Mouse (Mus musculus): ENCODE results near the gene Slc15a2. TPM values are rescaled to one million over a fixed set of nuclear protein-coding genes. Genes with fewer than 3 reads are reported as not detected.

Slc15a2 gene
- polyA plus RNA-seq, 1 experiment from 2014 or later: 3.7 TPM

- no peaks in the 10 kb centered on the region for H3K4me1 ChIP-seq (replicated peaks; ENCODE audit: control insufficient read depth, insufficient read depth, low read length)
- no peak overlapping the region for H3K4me3 ChIP-seq (ENCODE audit: low read depth, low read length)
- H3K27me3 ChIP-seq (ENCODE audit: control insufficient read depth, insufficient read depth, low read length): no peaks in the 10 kb centered on the region
- no peak overlapping the region for H3K9ac ChIP-seq (ENCODE audit: low read depth, low read length)
- ATAC-seq (ENCODE audit: low FRiP score) (no peak), DNase-seq (ENCODE audit: low spot score) (peak; percentile 2)
- no peaks in the 10 kb centered on the region for H3K36me3 ChIP-seq (ENCODE audit: control insufficient read depth, insufficient read depth, low read length)
- no peak overlapping the region for H3K27ac ChIP-seq (ENCODE audit: low read depth, low read length)
- no peaks in the 10 kb centered on the region for H3K9me3 ChIP-seq (ENCODE audit: control insufficient read depth, low read length)
- no peak overlapping the region for H3K4me2 ChIP-seq (replicated peaks; ENCODE audit: low read depth, low read length)
- 75% methylated on average over 6 of the region's 6 CpGs for WGBS
Observed at GRCm38 (mm10) chr16:36775658-36776057, 9.1 kb downstream of the Slc15a2 start.

- no peaks in the 10 kb centered on the region for H3K9me3 ChIP-seq (ENCODE audit: control insufficient read depth, low read length)
- H3K36me3 ChIP-seq (ENCODE audit: control insufficient read depth, insufficient read depth, low read length): no peaks in the 10 kb centered on the region
Observed at GRCm38 (mm10) chr16:36772996-36773395, 11.8 kb downstream of the Slc15a2 start.

GRCm38 (mm10) chr16:36771703-36772102 is 13.1 kb downstream of the Slc15a2 start:
- Histone ChIP-seq H3K9ac (ENCODE audit: low read depth, low read length) (no peak overlapping the region), H3K4me2 (replicated peaks; ENCODE audit: low read depth, low read length) (no peak overlapping the region), H3K36me3 (ENCODE audit: control insufficient read depth, insufficient read depth, low read length) (no peaks in the 10 kb centered on the region), H3K27ac (ENCODE audit: low read depth, low read length) (no peak overlapping the region), H3K4me1 (replicated peaks; ENCODE audit: control insufficient read depth, insufficient read depth, low read length) (no peaks in the 10 kb centered on the region), H3K27me3 (ENCODE audit: control insufficient read depth, insufficient read depth, low read length) (no peaks in the 10 kb centered on the region), H3K4me3 (ENCODE audit: low read depth, low read length) (no peak overlapping the region), H3K9me3 (ENCODE audit: control insufficient read depth, low read length) (no peaks in the 10 kb centered on the region)
- no peak for DNase-seq (ENCODE audit: low spot score)
- 91% methylated on average over 3 of the region's 3 CpGs for WGBS
- ATAC-seq (ENCODE audit: low FRiP score): no peak

More at GRCm38 (mm10) chr16:36772996-36773395, 11.8 kb downstream of the Slc15a2 start:
- DNase-seq (ENCODE audit: low spot score): no peak
- WGBS: 94% methylated on average over 5 of the region's 5 CpGs
- H3K4me2 ChIP-seq (replicated peaks; ENCODE audit: low read depth, low read length): no peak overlapping the region
- H3K27ac ChIP-seq (ENCODE audit: low read depth, low read length): no peak overlapping the region
- ATAC-seq (ENCODE audit: low FRiP score): no peak
- no peaks in the 10 kb centered on the region for H3K27me3 ChIP-seq (ENCODE audit: control insufficient read depth, insufficient read depth, low read length)
- H3K4me1 ChIP-seq (replicated peaks; ENCODE audit: control insufficient read depth, insufficient read depth, low read length): no peaks in the 10 kb centered on the region
- H3K4me3 ChIP-seq (ENCODE audit: low read depth, low read length): no peak overlapping the region
- no peak overlapping the region for H3K9ac ChIP-seq (ENCODE audit: low read depth, low read length)

GRCm38 (mm10) chr16:36771244-36771643 is 13.5 kb downstream of the Slc15a2 start:
- no peaks in the 10 kb centered on the region for H3K9me3 ChIP-seq (ENCODE audit: control insufficient read depth, low read length)
- no peak overlapping the region for H3K4me3 ChIP-seq (ENCODE audit: low read depth, low read length)
- 86% methylated on average over 2 of the region's 2 CpGs for WGBS
- H3K4me1 ChIP-seq (replicated peaks; ENCODE audit: control insufficient read depth, insufficient read depth, low read length): no peaks in the 10 kb centered on the region
- no peak overlapping the region for H3K27ac ChIP-seq (ENCODE audit: low read depth, low read length)
- no peak overlapping the region for H3K4me2 ChIP-seq (replicated peaks; ENCODE audit: low read depth, low read length)
- H3K27me3 ChIP-seq (ENCODE audit: control insufficient read depth, insufficient read depth, low read length): no peaks in the 10 kb centered on the region
- DNase-seq (ENCODE audit: low spot score): no peak
- no peaks in the 10 kb centered on the region for H3K36me3 ChIP-seq (ENCODE audit: control insufficient read depth, insufficient read depth, low read length)
- no peak for ATAC-seq (ENCODE audit: low FRiP score)
- H3K9ac ChIP-seq (ENCODE audit: low read depth, low read length): no peak overlapping the region

GRCm38 (mm10) chr16:36770830-36771229 is 13.9 kb downstream of the Slc15a2 start:
- no peak overlapping the region for H3K9ac ChIP-seq (ENCODE audit: low read depth, low read length)
- DNase-seq (ENCODE audit: low spot score) (no peak), ATAC-seq (ENCODE audit: low FRiP score) (no peak)

GRCm38 (mm10) chr16:36770191-36770771 is 14.5 kb downstream of the Slc15a2 start:
- Histone ChIP-seq H3K4me3 (ENCODE audit: low read depth, low read length) (no peak overlapping the region), H3K9me3 (ENCODE audit: control insufficient read depth, low read length) (no peaks in the 10 kb centered on the region), H3K36me3 (ENCODE audit: control insufficient read depth, insufficient read depth, low read length) (no peaks in the 10 kb centered on the region), H3K4me2 (replicated peaks; ENCODE audit: low read depth, low read length) (no peak overlapping the region), H3K9ac (ENCODE audit: low read depth, low read length) (no peak overlapping the region), H3K27ac (ENCODE audit: low read depth, low read length) (no peak overlapping the region), H3K4me1 (replicated peaks; ENCODE audit: control insufficient read depth, insufficient read depth, low read length) (no peaks in the 10 kb centered on the region), H3K27me3 (ENCODE audit: control insufficient read depth, insufficient read depth, low read length) (no peaks in the 10 kb centered on the region)
- WGBS: 84% methylated on average over 8 of the region's 13 CpGs
- no peak for DNase-seq (ENCODE audit: low spot score)
- no peak for ATAC-seq (ENCODE audit: low FRiP score)

More at GRCm38 (mm10) chr16:36770830-36771229, 13.9 kb downstream of the Slc15a2 start:
- H3K4me2 ChIP-seq (replicated peaks; ENCODE audit: low read depth, low read length): no peak overlapping the region
- H3K9me3 ChIP-seq (ENCODE audit: control insufficient read depth, low read length): no peaks in the 10 kb centered on the region
- no peak overlapping the region for H3K27ac ChIP-seq (ENCODE audit: low read depth, low read length)
- no peaks in the 10 kb centered on the region for H3K36me3 ChIP-seq (ENCODE audit: control insufficient read depth, insufficient read depth, low read length)
- H3K4me1 ChIP-seq (replicated peaks; ENCODE audit: control insufficient read depth, insufficient read depth, low read length): no peaks in the 10 kb centered on the region
- H3K27me3 ChIP-seq (ENCODE audit: control insufficient read depth, insufficient read depth, low read length): no peaks in the 10 kb centered on the region
- no peak overlapping the region for H3K4me3 ChIP-seq (ENCODE audit: low read depth, low read length)
- 65% methylated on average over 4 of the region's 4 CpGs for WGBS

GRCm38 (mm10) chr16:36751979-36752378 is 32.8 kb downstream of the Slc15a2 start:
- H3K4me3 ChIP-seq (ENCODE audit: low read depth, low read length): no peak overlapping the region
- no peak for ATAC-seq (ENCODE audit: low FRiP score)

GRCm38 (mm10) chr16:36747767-36748166 is 37.0 kb downstream of the Slc15a2 start:
- 77% methylated on average over 2 of the region's 2 CpGs for WGBS
- no peaks in the 10 kb centered on the region for H3K4me1 ChIP-seq (replicated peaks; ENCODE audit: control insufficient read depth, insufficient read depth, low read length)
- H3K27ac ChIP-seq (ENCODE audit: low read depth, low read length): no peak overlapping the region
- H3K4me2 ChIP-seq (replicated peaks; ENCODE audit: low read depth, low read length): no peak overlapping the region
- ATAC-seq (ENCODE audit: low FRiP score) (no peak), DNase-seq (ENCODE audit: low spot score) (no peak)
- H3K9me3 ChIP-seq (ENCODE audit: control insufficient read depth, low read length): no peaks in the 10 kb centered on the region
- no peaks in the 10 kb centered on the region for H3K27me3 ChIP-seq (ENCODE audit: control insufficient read depth, insufficient read depth, low read length)
- H3K4me3 ChIP-seq (ENCODE audit: low read depth, low read length): no peak overlapping the region
- H3K36me3 ChIP-seq (ENCODE audit: control insufficient read depth, insufficient read depth, low read length): no peaks in the 10 kb centered on the region
- H3K9ac ChIP-seq (ENCODE audit: low read depth, low read length): no peak overlapping the region

More at GRCm38 (mm10) chr16:36751979-36752378, 32.8 kb downstream of the Slc15a2 start:
- Histone ChIP-seq H3K4me1 (replicated peaks; ENCODE audit: control insufficient read depth, insufficient read depth, low read length) (no peaks in the 10 kb centered on the region), H3K9me3 (ENCODE audit: control insufficient read depth, low read length) (no peaks in the 10 kb centered on the region), H3K27me3 (ENCODE audit: control insufficient read depth, insufficient read depth, low read length) (no peaks in the 10 kb centered on the region), H3K4me2 (replicated peaks; ENCODE audit: low read depth, low read length) (no peak overlapping the region), H3K36me3 (ENCODE audit: control insufficient read depth, insufficient read depth, low read length) (no peaks in the 10 kb centered on the region), H3K27ac (ENCODE audit: low read depth, low read length) (no peak overlapping the region), H3K9ac (ENCODE audit: low read depth, low read length) (no peak overlapping the region)
- no peak for DNase-seq (ENCODE audit: low spot score)
- 97% methylated on average over 3 of the region's 3 CpGs for WGBS

GRCm38 (mm10) chr16:36747068-36747467 is 37.7 kb downstream of the Slc15a2 start:
- no peak overlapping the region for H3K9ac ChIP-seq (ENCODE audit: low read depth, low read length)
- no peak for ATAC-seq (ENCODE audit: low FRiP score)
- DNase-seq (ENCODE audit: low spot score): no peak
- 81% methylated on average over 4 of the region's 4 CpGs for WGBS
- H3K27ac ChIP-seq (ENCODE audit: low read depth, low read length): no peak overlapping the region
- H3K9me3 ChIP-seq (ENCODE audit: control insufficient read depth, low read length): no peaks in the 10 kb centered on the region
- H3K36me3 ChIP-seq (ENCODE audit: control insufficient read depth, insufficient read depth, low read length): no peaks in the 10 kb centered on the region
- H3K4me1 ChIP-seq (replicated peaks; ENCODE audit: control insufficient read depth, insufficient read depth, low read length): no peaks in the 10 kb centered on the region
- H3K27me3 ChIP-seq (ENCODE audit: control insufficient read depth, insufficient read depth, low read length): no peaks in the 10 kb centered on the region
- H3K4me2 ChIP-seq (replicated peaks; ENCODE audit: low read depth, low read length): no peak overlapping the region
- H3K4me3 ChIP-seq (ENCODE audit: low read depth, low read length): no peak overlapping the region

Measured in hindbrain, embryonic 11.5 days (tissue).